25 mouse cellular contexts compared by ENCODE assay signal in genomic region chr10:39385259-39385658, GRCm38 (mm10).
"Had no signal": no experiment of that assay in that cellular context is flagged by ENCODE, and none has a peak within 500 bp of the region (broad histone marks: within the 10 kb centered on the region; RNA-seq: fewer than 3 reads in every experiment).

No protein-coding gene starts in this region.

- DNase-seq: forebrain, postnatal 0 days; gastrocnemius, postnatal 14 days; gastrocnemius, postnatal 36 days; heart, adult 11 months; heart, adult 2 months; kidney, adult 11 months; kidney, adult 2 months; kidney, adult 9 months; kidney, postnatal 14 days; kidney, postnatal 36 days; layer of hippocampus, adult 9-11 months; layer of hippocampus, postnatal 36 days; left cerebral cortex, postnatal 4 days; lung, adult 18-20 months had no signal

- H3K27ac ChIP-seq: hindbrain, embryonic 13.5 days; kidney, postnatal 0 days; limb, embryonic 13.5 days; limb, embryonic 15.5 days; liver, embryonic 12.5 days; liver, embryonic 14.5 days had no signal

- H3K9me3 ChIP-seq: heart, embryonic 15.5 days; hindbrain, embryonic 13.5 days; hindbrain, embryonic 15.5 days; kidney, embryonic 15.5 days; limb, embryonic 13.5 days; limb, embryonic 15.5 days; liver, embryonic 12.5 days had no signal

- H3K9ac ChIP-seq: forebrain, postnatal 0 days; heart, embryonic 15.5 days; hindbrain, embryonic 13.5 days; hindbrain, embryonic 15.5 days; kidney, embryonic 15.5 days; limb, embryonic 13.5 days; limb, embryonic 15.5 days; liver, embryonic 12.5 days; liver, embryonic 14.5 days had no signal

- H3K27me3 ChIP-seq: heart, embryonic 15.5 days; hindbrain, embryonic 13.5 days; hindbrain, embryonic 15.5 days; kidney, embryonic 15.5 days; limb, embryonic 13.5 days; limb, embryonic 15.5 days; liver, embryonic 12.5 days had no signal

- ATAC-seq: forebrain, postnatal 0 days; hindbrain, postnatal 0 days; intestine, embryonic 16.5 days had no signal

- H3K36me3 ChIP-seq: heart, embryonic 15.5 days; hindbrain, embryonic 15.5 days; kidney, embryonic 15.5 days; limb, embryonic 15.5 days had no signal

- H3K4me2 ChIP-seq: heart, embryonic 15.5 days; hindbrain, embryonic 13.5 days; hindbrain, embryonic 15.5 days; kidney, embryonic 15.5 days; limb, embryonic 13.5 days; limb, embryonic 15.5 days; liver, embryonic 12.5 days had no signal

- H3K4me3 ChIP-seq: heart, embryonic 15.5 days; hindbrain, embryonic 13.5 days; hindbrain, embryonic 15.5 days; kidney, embryonic 15.5 days; limb, embryonic 13.5 days; limb, embryonic 15.5 days; liver, embryonic 12.5 days had no signal
